Mouse (Mus musculus) neutrophil, adult 5-6 weeks (primary cell): ENCODE measurements around the gene Nr4a2. TPM values are rescaled to one million over a fixed set of nuclear protein-coding genes. Genes with fewer than 3 reads are reported as not detected.

Source experiments
- ATAC-seq: fragments of 151-379, 151-347 bp; 2 replicates; pipeline ENCODE4 v1.8.0; 2017; ENCODE audit warnings: mild to moderate bottlenecking, moderate TSS enrichment; ENCODE audit not compliant: insufficient number of reproducible peaks, poor library complexity, low FRiP score, severe bottlenecking; ENCODE audit errors: extremely low read depth
- total RNA-seq: library from RNA; stranded (forward); fragments of 200-1000 nt; gene quantifications from 2 replicates; pipeline ENCODE4 v1.2.3, GENCODE M21; 2017

Gene Nr4a2
- total RNA-seq, 1 experiment from 2014 or later: not detected

DNA sequence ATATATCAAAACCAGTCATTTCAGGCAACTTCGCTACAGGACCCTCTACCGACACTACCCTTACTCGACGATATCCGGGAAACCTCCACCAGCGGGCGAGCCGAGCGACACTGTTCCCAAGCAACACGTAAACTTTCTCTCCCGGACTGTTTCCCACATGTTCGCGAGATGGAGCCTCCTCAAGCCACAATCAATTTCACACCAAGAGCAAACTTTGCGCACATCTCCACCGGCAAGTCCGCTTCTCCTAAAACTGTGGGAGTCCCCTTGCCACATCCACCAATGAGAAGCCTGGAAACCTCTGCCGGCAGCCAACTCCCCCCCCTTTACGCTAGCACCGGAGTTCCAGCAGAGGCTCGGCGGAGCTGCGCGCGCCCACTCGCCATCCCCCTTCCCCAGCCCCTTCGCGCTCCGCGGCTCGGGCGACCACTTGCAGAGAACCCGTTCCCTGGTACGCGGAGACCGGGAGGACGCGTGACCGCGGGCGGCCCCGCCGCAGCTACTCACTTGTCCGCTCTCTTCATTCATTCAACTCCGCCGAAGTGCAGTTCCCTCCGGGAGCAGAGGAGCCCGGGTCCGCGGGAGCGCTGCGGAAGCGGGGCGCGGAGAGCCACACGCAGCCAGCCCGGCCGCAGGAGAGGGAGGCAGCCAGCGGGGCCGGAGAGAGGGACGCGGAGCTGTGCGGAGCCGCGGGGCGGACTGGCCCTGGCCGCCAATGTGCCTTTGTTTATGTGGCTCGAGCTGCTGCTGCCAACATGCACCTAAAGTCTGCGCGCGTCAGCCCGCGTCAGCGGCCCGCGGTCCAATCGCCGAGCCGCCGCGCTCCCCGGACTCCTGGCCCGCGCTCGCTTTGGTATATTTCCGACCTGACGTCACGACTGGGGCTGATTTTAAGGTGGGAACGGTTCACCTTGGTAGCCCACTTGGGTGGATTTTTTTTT is 9.3 kb downstream of the Nr4a2 start:
- ATAC-seq: peak; percentile 25; the same call in 1 of the 2 replicates

- ATAC-seq: no peak
Observed at GRCm38 (mm10) chr2:57113431-57113830, 10.4 kb downstream of the Nr4a2 start.

DNA sequence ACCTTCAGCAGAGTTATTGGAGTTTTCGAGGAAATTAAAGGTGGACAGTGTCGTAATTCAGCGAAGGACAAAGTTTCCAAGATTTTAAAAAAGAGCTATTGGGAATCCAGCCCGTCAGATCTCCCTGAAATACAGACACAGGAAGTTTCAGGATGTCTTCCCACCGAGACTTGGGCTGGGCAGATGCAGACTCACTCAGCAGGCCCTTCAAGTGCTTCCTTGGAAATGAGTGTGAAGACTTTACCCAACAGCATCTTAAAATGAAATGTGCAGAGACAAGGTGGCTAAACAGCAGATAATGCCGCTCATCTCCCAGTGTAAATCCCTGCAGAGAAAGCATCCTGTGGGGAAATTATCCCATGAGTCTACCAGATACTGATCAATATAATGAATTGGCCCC is 10.9 kb downstream of the Nr4a2 start:
- ATAC-seq: no peak

DNA sequence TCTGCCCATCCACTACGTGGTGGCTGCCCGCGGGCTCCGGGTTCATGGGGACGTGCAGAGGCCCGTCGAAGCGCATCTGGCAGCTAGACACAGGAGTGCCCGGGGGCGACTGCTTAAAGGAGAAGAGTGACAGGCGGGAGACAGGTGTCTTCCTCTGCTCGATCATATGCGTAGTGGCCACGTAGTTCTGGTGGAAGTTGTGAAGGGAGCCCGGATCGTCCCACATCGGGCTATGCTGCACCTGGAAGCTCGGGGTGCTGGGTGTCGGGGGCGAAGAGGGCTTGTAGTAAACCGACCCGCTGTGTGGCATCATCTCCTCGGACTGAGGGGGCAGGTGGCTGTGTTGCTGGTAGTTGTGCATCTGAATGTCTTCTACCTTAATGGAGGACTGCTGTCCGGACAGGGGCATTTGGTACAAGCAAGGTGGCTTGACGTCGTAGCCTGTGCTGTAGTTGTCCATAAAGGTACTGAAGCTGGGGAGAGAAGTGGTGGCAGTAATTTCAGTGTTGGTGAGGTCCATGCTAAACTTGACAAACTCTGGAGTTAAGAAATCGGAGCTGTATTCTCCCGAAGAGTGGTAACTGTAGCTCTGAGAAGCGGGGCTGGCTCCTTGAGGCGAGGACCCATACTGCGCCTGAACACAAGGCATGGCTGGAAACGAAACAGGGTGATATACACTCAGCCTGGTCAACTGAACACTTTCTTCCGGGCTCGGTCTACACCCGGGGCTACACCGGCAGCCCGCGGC is 11.8 kb downstream of the Nr4a2 start:
- no peak for ATAC-seq

DNA sequence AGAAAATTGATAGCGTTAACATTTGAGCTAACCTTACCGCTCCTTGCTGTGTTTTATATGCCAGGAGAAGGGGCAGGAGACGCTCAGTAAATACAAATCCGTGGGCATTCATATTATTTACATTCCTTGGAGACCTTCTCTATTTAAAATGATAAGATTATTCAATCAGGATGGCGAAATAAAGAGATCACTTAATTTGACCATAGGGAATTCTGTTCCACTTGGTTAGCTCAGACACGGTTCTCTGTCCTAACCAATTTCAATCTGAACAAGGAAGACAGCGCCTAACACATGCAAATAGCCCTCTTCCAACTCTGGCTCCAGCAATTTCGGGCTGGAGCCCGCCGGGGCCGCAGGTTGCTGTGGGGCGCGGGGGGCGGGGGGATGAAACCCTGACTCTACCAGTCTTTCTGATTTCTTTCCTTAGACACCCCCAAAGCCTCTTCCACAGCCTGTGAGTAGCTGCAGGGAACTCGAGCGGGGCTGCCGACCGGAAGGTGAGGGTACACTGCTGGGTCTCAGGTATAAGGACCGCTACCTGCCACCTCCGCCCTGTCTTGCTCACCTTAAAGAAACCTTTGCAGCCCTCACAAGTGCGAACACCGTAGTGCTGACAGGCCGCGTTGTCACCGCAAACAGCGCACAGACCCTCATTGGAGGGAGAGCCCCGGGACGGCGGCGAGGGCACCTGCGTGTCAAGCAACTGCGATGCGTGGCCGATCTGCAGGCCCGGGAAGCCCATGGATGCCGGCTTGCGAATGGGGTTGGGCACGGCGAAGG is 12.6 kb downstream of the Nr4a2 start:
- ATAC-seq: no peak

DNA sequence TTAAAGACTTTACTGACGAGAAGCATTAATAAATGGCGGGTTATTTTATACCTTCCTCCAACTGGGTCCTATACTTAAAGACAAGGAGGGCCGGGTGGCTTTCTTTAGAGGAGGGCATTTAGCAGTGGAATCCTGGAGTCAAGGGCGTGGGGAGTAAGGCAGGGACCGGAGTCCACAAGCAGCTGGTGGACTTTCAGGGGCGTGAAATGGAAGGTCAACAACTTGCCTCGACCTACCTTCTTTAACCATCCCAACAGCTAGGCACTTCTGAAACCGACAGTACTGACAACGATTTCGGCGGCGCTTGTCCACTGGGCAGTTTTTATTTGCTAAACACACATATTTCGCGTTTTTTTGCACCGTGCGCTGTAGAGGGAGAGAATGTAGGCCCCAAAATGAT is 13.4 kb downstream of the Nr4a2 start:
- no peak for ATAC-seq

DNA sequence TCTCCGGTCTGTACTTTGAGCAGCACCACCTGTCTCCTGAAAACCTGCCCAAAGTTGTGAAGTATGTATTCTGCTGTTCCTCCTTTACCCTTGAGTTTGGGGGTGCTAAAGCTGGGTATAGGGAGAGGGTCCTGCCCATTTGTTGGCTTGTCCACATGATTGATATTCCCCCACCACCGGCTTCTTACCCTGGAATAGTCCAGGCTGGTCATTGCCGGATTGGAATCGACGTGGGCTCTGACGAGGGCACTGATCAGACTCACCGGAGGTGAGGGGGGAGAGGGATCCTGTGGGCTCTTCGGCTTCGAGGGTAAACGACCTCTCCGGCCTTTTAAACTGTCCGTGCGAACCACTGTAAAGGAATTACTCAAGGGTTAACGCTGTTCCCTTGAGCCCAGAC is 13.9 kb downstream of the Nr4a2 start:
- no peak for ATAC-seq

GRCm38 (mm10) chr2:57109301-57109700 is 14.5 kb downstream of the Nr4a2 start:
- no peak for ATAC-seq

DNA sequence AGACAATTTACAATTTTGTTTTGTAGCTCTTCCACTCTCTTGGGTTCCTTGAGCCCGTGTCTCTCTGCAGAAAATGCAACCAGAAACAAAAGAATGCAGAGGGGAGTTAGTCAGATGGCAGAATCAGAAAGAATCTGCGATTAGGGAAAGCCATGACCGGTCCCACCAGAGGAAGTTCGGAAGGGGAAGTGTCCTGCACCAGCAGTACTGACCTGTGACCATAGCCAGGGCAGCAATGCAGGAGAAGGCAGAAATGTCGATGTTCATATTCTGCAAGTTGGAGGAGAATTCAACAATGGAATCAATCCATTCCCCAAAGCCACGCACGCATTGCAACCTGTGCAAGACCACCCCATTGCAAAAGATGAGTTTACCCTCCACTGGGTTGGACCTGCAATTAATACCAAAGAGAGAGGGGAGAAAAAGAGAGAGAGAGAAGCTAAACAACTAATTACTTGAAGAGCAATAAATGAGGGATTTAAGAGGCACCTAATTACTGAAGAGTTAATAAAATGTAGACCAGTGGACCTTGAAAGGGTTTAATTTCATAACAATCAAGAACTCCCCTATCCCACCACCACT is 15.4 kb downstream of the Nr4a2 start:
- ATAC-seq: no peak

- no peak for ATAC-seq
Observed at GRCm38 (mm10) chr2:57105401-57105800, 18.4 kb downstream of the Nr4a2 start.

- no peak for ATAC-seq
Observed at GRCm38 (mm10) chr2:57104731-57105130, 19.1 kb downstream of the Nr4a2 start.

GRCm38 (mm10) chr2:57103845-57104660 is 19.8 kb downstream of the Nr4a2 start:
- no peak for ATAC-seq

DNA sequence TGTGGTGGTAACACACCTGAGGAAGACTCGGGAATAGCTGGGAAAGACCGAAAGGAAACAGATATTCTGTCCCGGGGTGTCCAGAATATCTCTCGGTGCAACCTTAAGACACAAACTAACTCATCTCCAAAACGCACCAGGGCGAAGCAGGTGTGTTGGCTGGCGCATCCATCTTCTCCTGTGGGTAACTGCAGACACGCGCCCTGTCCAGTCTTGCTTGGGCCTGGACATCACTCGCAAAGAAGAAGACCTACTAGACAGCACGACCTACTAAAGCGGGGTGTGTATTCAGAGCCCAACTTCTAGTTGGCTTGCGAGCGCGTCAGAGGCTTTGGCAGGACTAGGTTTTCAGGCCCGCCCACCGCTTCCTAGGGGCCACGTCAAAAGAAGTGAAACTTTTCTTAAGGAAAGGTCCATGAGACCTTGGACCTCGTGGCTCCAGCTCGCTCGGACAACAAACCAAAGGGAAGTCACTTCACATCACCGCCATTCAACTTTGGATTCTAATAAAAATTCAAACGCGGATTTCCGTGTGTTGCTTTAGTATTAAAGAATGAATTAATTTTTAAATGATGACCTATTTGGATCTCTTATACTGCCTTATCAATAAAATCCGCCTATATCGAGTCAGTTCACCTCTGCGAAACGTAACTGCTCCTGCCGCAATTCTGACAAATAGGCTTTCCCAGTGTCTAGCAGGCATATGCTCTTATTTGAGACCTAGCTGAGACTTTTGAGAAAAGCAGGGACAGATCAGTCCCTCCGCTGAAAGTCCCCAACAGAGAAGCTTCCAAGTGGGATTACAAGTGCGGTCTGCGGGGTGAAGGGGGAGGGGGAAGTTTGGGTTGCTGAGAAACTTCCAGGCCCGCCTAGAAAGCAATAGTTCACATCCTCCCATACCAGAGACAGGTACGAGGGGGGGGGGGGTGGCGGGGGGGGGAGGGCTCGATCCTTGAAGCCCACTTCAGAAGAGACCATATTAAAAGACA is 20.7 kb downstream of the Nr4a2 start:
- no peak for ATAC-seq

- ATAC-seq: no peak
Observed at GRCm38 (mm10) chr2:57102091-57102855, 21.5 kb downstream of the Nr4a2 start.

DNA sequence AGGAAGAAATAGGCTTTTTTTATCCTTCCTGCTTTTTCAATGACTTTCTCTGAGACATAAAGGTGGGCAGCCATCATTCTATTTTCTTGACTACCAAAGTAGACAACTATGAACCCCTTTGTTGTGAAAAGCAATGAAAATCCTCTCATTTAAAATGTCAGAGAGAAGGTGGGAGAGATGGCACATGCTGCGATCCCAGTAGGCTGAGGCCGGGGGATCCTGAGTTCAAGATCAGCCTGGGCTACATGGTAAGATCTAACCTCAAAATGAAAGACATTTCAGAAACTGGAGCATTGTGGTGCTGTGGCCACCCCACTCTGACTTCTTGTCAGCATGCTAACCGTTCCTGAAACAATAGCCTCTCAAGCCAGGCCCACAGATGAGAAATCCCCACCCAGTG is 23.6 kb downstream of the Nr4a2 start:
- no peak for ATAC-seq

DNA sequence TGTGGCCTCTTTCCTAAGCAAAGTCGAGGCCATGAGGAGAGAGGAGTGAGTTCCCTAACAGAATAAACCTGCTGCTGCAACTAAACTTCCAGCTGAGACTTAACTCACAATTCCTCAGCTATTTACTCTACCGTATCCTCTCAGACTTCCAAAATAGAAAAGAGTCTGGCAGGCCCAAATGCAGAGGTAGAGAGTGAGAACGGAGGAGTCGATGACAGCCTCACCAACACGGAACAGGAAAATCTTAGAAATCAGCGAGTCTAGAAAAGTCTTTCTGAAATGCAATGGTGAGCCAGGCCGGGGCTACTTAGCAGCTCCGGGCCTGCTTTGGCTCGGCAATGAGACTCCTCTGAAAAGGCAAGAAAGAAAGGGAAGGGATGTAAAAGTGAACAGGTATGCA is 51.4 kb downstream of the Nr4a2 start:
- ATAC-seq: no peak
